Mouse (Mus musculus) megakaryocyte-erythroid progenitor cell, adult 5-6 weeks (primary cell): ENCODE data around the gene Fah. TPM values are rescaled to one million over a fixed set of nuclear protein-coding genes. Genes with fewer than 3 reads are reported as not detected.

ENCODE experiments used
- ATAC-seq: replicated peaks from 2 replicates; pipeline ENCODE4 v1.8.0; 2016; ENCODE audit warnings: mild to moderate bottlenecking, inconsistent platforms; ENCODE audit not compliant: severe bottlenecking, poor library complexity, low FRiP score, low TSS enrichment
- total RNA-seq, 2 experiments: library from RNA; stranded (forward) in 1 of 2; stranded (reverse) in 1 of 2; fragments of 200-1000, 215-1000 nt in 1 of 2; fragments of >200 nt in 1 of 2; fragmentation: Nextera tagmentation in 1 of 2; gene quantifications; 2 replicates each; pipeline ENCODE4 v1.2.3; 2014 to 2017

The Fah gene
- total RNA-seq, 2 experiments from 2014 or later: 7.9 TPM; not detected in 1

DNA sequence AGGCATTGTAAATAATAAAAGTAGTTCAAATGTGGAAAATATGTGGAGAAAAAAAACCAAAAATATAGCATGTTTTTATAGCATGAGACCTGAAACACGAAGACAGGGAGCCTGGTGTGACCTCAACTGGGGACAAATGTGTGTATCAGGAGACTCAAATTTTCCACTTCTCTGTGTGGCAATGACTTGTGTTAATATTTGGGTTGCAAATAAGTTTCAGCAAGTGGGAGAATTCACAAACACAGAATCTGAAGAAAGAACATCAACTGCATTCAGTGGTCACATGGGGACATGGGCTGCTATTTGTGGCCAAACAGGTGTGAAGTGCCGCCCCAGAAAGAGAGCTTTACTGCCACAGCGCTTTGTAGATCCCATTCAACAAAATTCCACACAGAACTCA, 9.9 kb downstream of the Fah start:
- ATAC-seq: no peak

DNA sequence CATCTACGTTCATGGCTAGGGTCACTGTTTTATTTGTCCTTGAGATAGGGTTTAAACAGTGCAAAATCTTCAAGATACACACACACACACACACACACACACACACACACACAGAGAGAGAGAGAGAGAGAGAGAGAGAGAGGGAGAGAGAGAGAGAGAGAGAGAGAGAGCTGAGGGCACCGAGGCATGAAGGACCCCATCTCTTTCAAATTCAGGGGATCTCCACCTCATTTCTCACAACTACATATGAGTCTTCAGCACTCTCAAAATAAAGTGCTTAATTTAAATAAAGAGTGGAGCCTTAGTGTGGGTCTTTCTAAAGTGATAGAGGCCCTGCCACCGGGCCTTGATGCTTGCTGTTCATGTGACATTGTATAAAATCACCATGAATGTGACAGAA, 10.5 kb downstream of the Fah start:
- ATAC-seq: no peak

DNA sequence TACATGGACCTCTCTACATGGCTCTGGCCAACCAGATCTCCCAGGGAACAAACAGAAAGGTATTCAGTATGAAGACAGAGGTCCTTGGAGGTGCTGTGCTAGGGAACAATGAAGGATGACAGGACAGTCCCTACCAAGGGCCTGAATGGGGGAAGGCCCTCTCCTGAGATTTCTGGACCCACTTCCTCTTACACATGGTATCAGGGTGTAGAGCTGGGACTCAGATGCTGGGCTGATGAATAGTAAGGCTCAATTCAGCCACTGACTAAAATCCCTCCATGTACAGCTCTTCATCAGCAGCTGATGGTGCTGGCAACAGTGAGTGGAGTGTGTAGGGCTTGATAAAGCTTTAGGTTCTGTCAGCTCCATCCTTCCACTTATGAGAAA, 11.6 kb downstream of the Fah start:
- no peak; the same call in 1 of the 2 replicates for ATAC-seq

DNA sequence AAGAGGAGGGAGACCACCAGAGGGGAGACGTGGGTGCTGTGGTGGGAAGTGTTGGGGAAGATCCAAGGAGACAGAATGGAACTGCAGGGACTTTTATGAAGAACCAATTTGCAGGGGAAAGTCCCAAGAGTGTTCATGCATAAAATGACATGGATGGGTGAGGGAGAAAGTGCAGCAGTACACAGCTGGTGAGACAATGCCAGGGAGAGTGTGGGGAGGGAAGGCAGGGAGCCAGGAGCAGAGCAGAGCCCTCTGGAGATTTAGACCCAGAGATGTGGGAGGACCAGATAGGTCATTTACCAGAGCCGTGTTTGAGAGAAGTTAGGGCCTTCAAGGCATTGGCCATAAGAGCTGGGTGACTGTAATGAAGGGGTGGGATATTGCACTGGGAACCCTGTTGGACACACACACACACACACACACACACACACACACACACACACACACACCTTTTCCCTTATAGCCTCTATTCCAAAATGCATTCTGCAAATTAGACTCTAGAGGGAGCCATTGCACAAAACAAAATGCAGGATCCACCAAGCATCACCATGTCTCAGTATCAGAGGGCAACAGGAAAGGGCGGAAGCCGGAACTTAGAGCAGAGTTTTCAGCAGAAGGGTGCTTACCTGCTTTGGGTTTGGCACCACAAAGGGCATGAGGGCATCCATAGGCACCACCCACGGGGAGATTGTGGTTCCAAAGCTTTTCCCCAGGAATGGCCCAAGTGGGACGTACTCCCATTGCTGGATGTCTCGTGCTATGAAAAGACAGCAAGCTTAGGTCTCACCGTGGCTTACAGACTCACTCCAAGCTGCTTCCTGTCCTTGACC, 12.2 kb downstream of the Fah start:
- ATAC-seq: peak; percentile 88

DNA sequence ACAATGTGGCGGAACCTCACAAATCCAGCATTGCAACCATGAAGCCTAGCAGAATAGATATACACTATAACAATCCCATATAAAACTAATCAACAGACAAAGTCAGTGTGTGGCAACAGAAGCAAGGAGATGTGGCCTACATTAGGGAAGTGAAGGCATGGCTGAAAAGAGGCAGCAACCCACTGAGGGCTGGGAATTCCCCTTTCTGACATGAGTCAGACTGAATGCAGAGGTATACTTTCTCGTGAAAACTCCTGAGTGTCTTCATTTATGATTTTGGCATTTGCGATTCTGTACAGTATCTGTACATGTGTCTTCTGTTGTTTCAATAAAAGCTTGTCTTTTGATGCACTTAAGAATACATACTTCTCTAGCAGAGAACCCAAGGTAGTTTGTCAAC, 15.2 kb downstream of the Fah start:
- ATAC-seq: no peak

DNA sequence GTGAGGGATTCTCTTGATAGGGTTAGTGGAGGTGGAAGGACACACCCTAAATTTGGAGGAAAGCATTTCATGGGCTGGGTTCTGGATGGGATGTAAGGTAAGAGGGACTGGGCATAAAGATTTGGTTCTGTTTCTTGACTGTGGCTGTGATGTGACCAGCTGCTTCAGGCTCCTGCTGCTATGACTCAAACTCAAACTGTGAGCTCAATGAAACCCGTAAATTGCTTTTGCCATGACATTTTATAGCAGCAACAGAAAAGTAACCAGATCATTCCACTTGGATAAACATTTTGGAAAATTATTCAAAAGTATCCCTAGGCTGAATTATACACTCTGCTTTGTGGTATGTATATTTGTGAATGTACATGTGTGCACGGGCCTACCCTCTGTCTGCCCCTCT, 15.9 kb downstream of the Fah start:
- ATAC-seq: no peak

DNA sequence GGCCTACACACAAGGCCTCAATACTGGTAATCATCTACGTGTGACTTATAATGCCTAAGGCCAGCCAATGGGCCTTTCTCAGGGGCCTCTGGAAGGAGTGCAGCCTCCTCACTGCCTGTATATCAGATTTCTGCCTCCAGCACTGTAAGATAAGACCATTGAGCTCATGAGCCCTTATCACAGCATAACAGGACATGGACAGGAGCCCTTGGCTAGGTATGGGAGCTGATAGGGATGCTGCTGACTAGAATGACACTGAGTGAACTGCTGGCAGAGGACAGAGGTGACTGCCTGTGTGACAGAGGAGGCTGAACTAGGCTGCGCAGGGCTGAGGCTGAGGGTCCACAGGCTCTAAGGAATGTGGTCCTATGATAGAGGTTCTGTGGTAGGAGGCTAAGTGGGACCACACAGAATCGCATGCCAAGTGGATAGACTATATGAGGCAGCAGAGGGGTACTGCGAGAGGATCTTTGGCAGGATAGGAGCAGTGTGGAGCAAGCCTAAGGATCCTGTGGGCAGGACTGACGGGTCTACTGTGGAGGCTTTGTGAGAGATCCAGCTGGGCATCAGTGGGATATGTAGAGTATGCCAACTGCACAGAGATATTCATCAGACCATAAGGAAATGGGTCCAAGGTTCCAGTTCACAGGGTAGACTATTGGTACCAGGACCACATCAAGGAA, 19.3 kb downstream of the Fah start:
- peak; percentile 92 for ATAC-seq

DNA sequence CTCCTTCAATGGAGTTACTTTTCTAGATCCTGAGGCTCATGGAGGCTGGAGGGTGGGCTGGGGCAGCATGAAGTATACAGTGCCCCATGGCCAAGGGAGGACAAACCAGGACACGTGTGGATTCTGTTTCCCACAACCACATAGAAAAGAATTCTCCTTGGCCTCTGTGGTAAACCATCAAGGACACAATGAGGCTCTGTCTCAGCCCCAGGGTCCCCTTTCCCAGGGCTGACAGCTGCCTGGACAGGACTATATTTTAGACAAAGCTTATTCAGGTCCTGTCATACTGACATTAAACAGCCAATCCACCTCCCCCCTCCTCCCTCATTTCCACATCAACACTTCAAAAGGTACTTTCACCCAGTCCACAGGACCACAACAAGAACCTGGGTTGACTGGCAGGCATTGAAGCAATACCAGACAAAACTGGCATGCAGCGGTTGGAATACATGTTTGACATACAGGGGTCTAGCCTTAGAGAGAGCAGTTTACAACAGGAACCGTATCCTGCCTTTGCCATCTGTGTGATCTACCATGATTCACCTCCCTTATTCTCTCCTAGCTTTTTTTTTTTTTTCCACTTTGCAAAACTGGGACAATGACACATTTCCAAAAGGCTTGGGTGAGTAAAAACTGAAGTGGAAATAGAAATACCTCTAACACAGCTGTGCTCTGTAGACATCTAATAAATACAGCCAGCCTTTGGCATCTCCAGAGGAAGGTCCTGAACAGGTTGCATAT, 20.0 kb downstream of the Fah start:
- no peak for ATAC-seq

DNA sequence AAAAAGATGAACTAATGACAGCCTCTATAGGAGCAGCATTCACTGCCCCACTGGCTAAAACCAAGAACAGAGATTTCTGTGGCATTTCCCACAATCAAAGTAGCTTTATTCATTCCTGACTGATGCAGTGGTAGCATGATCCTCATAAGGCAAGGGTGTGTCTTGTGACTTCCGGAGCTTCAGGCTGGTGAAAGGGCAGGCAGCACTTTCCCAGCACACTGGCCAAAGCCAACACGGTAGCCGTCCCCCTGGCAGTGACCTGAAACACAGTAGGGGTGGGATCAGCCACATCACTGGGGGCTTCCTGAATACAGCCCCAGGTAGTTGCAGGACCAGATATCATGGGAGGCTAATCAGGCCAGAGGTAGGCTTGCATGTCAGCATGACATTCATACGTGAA, 21.4 kb downstream of the Fah start:
- no peak for ATAC-seq

DNA sequence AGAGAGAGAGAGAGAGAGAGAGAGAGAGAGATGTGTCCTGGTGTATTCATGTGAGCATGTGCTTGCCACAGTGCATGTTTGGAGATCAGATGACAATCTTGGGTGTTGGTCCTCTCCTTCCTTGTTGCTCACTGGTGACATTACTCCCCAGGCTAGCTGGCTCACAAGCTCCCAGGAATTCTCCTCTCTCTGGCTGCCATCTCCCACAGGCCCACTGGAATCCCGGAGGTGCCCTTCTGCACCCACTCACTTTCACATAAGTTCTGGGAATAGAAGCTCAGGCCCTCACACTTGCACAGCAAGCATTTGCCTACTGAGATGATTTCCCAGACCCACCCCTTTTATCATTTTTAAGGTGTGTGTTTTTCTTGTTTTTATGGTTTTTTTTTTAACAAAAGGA, 26.8 kb downstream of the Fah start:
- no peak for ATAC-seq

DNA sequence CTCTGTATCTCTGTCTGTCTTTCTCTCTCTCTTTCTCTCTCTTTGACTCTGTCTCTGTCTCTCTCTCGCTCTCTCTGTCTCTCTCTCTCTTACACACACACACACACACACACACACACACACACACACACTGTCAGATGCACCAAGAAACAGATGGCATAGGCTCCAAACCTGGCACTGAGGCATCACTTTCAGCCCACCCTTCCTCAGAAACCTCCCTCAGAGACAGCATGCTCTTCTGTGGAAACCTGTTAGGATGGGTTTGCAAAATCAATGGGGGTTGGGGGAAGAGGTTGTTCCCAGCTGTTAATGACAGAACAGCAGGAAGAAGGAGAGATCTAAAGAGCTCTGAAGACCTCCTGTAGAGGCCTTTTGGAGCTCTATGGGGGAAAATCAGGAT, 27.7 kb downstream of the Fah start:
- no peak for ATAC-seq

DNA sequence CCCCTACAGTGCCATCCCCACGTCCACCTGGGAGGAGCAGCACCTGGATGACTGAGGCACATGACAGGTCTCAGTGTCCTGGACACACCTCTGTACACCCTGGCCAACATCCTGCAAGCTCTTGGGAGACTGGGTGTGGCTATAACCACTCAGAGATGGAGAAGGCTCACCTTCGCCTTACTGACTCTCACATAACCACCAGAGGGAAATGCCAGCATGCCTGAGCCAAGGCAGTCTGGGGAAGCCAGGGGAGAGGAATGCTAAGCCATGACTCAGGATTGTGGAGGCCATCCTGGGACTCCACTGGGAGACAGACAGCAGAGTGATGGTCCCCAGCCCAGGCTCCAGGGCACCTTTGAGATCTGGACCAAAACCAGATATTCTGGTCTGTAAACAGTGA, 29.5 kb downstream of the Fah start:
- ATAC-seq: no peak

DNA sequence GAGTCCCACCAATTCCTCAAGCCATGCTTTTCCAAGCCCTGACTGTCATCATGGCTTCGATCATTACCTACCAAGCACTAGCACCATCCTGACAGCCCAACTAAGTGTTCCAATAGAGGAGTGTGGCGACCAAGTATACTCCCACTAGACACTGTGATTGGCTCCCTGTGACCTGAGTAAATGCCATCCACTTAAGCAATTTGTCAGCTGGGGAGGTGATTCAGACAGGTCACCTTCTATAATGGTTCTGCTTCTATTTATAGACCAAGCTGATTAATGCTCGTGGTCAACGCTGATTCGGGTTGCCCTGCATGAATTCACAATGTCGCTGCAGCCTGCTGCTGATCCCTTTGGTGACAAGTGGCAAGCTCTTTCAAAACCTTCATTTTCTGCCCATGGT, 40.3 kb downstream of the Fah start:
- no peak for ATAC-seq

DNA sequence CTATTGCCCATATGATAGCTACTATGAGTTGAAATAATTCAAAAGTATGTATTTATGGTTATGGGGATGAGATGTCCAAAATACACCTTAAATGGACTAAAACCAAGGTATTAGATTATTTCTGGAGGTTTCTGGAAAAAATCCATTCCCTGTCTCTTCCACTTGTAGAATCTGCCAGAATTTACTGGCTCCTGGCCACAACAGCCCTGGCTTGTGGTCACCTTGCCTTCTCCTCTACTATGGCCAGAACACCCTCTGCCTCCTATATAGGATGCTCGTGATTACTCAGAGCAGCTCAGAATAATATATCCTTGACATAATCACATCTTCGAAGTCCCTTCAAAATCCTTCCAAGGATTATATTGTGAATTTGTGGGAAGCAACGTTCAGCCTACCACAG, 42.3 kb downstream of the Fah start:
- no peak for ATAC-seq

DNA sequence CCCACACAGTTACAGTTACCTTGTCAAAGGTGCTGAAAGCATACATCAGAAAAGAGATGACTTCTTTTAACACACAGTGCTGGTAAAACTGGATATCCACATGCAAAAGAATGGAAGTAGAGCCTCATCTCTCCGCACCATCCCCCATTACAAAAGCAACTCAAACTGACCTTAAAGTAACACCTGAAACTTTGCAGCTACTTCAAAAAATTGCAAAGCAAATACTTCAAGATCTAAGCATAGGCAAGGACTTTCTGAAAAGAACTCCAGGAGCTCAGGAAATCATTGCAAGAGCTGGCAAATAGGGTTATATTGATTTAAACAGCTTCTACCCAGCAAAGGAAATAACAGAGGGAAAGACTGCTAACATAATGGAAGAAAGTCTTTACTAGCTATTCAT, 46.0 kb downstream of the Fah start:
- no peak for ATAC-seq

DNA sequence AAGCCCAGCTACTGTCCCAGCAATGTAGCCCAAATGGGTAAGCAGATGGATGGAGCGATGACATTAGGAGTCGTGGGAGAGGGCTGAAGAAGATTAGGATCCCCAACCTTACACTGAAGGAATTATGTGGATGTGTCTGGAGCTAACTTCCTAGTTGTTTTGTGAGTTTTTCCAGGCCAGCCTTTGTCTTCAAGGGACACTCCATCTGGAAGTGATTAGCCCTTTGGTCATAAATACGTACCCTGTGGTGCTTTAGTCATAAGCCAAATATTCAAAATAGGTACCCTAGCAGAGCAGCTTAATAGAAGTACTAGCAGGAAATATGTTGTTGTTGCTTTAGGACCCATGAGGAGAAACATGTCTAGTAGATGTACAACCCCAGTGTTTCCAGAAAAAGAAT, 49.2 kb downstream of the Fah start:
- no peak for ATAC-seq

DNA sequence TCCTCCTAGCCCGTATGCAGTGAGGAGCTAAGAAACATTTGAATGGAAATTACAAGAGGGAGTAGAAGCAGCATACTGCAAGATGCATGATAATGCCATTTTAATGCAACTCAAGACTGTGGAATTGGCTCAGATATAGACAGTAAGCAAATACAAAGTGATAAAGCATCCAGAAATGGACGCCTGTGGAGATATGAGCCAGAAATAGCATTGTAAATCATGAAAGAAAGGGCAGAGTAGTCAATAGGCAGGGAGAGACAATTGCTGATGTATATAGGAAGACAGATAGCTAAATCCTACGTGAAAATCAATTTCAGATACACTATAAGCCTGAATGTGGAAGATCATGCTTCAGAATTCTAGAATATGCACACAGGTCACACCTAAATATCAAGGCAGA, 51.2 kb downstream of the Fah start:
- no peak for ATAC-seq

DNA sequence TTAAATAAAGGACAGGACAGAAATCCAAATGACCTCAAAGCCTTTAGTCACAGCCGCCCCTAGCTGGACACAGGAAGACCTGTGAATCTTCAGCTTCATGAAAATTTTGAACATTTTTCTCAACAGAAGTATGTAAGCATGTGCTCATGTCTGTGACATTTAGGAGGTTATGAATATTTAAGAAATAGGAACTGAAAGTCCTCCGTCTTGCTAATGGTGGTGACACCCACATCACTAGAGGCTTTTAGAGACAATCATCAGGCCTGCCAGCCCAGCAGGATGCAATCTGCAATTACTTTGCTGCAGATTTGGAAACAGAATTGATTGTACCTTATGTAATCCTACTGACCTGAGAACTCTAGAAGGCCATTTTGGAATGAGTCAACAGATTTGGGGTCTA, 55.0 kb downstream of the Fah start:
- no peak for ATAC-seq

DNA sequence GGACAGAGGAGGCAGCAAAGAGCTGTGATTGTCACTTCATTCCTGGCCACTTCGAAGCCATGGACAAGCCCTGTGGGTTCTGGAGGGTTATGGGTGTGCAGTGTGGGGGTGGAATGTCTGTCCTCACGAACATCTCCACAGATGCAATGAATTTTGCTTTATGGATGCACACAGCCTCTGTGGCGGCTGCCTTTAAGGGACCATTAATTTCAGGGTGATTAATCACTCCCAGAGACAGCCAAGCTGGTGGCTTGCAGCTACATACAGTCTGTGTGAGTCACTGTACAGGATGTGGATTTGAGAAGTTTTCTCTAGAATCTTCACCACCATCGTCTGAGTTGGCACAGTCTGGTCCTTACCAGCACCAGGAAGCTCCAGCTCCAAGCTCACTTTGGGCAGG, 59.9 kb downstream of the Fah start:
- no peak for ATAC-seq

DNA sequence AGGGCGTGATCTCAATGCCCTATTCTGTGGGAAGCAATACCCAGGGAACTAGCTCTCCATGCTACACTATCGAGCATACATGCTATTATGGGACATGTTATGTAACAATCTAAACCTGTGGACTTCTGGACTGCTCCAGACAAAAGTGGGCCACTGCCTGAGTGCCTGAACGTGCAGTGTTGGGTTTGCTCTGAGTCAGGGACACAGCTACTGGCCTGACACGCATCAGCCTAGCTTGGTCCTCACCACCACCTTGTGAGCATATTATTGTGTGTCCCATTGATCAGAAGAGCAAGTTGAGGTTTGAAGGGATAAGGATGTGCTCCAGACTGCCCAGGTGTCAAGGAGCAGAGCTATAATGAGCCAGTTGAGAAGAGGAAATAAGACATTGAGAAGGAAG, 61.6 kb downstream of the Fah start:
- ATAC-seq: no peak
